Mouse (Mus musculus): ENCODE data around the gene Aicda. TPM values are rescaled to one million over a fixed set of nuclear protein-coding genes. Genes with fewer than 3 reads are reported as not detected.

Gene Aicda
- total RNA-seq, 2 experiments from 2014 or later: not detected

GRCm38 (mm10) chr6:122596608-122597007 lies 43.0 kb downstream of the Aicda start:
- intact Hi-C loops (cut with DNase I): loop anchor here (5.0 kb wide), 1 partner anchor 36 kb away; no protein-coding TSS in a partner anchor
- no peak for DNase-seq (ENCODE audit: low spot score in 2 of 2)

DNA sequence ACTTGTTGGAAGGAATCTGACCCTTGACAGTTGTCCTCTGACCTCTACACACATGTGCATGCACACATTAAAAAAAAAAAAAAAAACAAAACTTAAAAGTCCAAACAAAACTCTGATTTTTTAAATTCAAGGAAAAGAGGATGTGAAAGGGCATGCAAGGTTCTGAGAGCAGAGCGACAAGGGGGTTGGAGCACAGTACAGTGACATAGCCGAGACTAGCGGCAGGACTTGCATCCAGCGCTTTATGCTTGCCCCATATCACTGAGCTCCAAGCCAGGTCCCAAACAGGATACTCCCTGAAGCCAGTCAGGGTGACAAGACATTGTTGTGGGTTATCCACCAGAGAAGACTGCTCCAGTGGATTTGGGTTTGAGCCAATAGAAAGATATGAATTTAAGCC lies 44.4 kb downstream of the Aicda start:
- DNase-seq (ENCODE audit: low spot score in 2 of 2): no peak
- intact Hi-C loops (cut with DNase I): loop anchor here (5.0 kb wide), 1 partner anchor 34 kb away; no protein-coding TSS in a partner anchor

DNA sequence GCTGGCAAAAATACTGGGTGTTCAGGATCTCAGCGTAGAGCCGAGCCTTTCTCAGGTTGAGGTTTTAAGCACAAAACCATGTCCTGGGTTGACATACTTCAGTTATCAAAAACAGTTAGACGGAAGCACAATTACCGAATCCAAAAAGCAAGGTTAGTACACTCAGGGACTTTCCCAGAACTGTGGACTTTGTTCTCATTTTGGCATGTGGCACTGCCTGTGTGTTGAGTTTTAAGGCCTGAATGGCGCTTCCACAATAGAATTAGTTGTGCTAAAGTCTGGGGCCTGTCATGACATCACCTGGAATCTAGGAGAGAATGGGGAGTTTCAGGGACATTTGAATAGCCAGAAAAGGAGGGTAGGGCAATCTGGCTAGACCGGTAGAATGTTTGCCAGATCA lies 44.8 kb downstream of the Aicda start:
- DNase-seq (ENCODE audit: low spot score in 2 of 2): no peak
- intact Hi-C loops (cut with DNase I): loop anchor here (5.0 kb wide), 1 partner anchor 34 kb away; no protein-coding TSS in a partner anchor

DNA sequence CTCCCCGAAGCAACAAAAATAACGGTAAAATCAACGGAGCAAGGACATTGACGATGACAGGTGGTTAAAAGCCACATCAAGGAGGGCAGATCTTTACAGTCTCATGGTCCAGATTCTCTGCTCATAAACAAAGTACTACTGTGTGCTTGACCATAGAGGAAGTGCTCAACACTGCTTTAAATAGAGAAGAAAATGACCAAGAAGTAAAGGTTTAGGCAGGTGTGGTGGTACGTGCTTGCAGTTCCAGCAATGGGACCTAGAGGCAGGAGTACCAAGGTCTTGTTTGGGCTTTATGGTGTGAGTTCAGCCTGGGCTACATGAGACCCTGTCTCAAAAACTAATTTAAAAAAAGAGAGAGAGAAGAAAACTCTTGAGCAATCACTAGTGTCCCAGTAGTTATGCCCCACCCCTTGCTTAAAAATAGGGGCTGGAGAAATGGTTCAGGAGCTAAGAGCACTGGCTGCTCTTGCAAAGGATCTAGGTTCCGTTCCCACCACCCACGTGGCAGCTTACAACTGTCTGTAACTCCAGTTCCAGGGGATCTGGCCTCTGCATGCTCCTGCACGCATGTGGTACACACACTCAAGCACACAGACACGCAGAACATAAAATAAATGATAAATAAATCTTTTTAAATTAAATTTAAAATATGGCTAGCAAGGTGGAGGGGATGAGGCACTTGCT lies 45.6 kb downstream of the Aicda start:
- DNase-seq (ENCODE audit: low spot score in 2 of 2): no peak
- intact Hi-C loops (cut with DNase I): loop anchor here (5.0 kb wide), 1 partner anchor 33 kb away; no protein-coding TSS in a partner anchor

DNA sequence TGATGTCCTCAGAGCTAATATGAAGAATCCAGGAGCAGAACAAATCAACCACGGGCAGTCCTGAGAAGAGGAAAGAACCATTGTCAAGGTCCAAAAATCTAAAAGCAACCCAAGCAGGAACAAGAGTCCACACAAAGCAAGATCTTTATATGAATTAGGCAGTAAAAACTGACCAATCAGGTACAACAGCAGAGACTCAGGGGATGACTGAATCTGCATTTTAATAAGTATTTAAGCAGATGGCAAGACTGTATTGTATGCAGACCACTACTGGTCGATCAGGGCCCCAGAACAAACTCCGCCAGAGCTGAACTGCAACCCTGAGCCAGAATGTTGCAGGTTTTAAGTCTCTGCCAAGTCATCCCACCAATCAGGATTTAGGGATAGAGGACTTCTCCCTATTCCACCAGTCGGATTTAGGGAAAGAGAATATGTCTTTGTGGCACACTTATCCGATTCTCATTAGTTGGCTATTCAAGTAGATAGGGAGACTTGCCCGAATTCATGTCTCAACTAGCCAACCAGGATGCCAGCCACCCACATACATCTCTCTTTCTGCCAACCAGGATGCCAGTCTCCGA lies 46.6 kb downstream of the Aicda start:
- intact Hi-C loops (cut with DNase I): no loop called here
- DNase-seq (ENCODE audit: low spot score in 2 of 2): no peak

- intact Hi-C loops (cut with DNase I): no loop called here
- no peak for DNase-seq (ENCODE audit: low spot score in 2 of 2)
These were observed 47.4 kb downstream of the Aicda start for GRCm38 (mm10) chr6:122601031-122601430.

DNA sequence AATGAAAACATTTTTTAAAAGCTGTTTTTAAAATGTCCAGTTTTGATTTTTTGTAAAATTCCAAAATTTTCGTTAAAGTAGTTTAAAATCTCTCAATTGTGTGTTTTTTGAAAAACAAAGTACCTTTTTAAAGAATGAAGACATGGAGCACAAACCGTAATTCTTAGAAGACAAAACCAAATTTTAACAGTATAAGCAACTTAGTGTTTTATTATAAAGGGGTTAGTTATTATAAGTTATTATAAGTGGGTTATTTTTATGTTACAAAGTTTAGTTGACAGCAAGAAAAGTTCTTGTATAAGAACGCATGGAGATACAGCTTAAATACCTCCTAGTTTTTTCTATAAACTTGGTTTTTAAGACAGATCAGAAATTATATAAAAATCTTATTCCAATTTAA lies 48.0 kb downstream of the Aicda start:
- intact Hi-C loops (cut with DNase I): no loop called here

DNA sequence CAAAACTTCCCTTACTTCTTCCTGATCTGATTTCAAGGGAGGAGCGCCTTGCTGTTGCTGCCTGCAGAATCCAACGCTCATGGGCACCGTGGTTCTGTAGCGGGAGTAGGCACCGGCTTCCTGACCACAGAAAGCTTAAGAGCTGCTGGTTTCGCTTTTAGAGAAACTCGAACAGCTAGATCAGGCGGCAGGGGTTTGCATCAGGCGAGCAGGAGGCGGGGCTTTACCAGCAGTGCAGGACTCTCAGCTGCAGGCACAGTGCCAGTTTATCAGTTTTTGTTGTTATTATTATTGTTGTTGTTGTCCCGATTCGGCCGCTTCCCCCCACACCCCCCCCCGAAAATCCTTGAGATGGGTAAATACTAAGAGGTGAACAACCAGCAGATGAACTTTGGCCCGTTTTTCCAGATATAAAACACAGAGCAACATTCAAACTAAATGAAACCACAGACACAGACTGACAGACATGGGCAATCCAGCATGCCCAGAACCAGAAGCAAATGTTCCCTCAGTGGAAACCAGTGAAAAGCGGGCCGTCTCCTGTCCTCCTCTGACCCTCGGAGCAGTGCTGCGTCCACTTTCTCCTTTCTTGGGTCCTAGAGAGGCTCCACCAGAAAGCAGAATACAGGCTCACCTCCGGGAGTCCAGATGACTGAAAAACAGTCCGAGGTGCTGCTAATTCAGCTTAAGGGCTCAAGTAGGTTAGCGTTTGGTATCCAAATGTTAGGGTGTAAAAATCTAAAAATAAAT lies 48.8 kb downstream of the Aicda start, which contains the start of gene Apobec1:
Apobec1 (minus strand) TSS at position 203 of the 750 bp plus-strand sequence.
- peak; percentile 30 to 32 for DNase-seq (ENCODE audit: low spot score in 2 of 2)
- intact Hi-C loops (cut with DNase I): no loop called here

More for the DNA sequence above, 48.0 kb downstream of the Aicda start:
- no peak for DNase-seq (ENCODE audit: low spot score in 2 of 2)

GRCm38 (mm10) chr6:122602992-122603322 lies 49.4 kb downstream of the Aicda start:
- no peak for DNase-seq (ENCODE audit: low spot score in 2 of 2)
- intact Hi-C loops (cut with DNase I): no loop called here

DNA sequence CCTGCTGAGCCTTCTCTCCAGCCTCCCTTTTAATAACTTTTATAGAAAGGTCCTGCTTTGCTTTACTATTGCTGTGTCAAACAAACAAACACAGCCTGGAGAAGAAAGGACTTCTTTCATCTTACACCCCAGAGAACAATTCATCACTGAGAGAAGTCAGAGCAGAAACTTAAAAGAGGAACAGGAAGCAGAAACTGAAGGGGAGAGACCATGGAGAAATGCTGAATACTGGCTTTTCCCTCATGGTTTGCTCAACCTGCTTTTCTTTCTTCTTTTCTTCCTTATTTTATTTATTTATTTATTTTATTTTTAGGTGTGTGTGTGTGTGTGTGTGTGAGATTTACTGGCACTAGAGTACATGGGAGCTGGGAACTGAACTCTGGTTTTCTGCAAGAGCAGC lies 50.7 kb downstream of the Aicda start:
- no peak for DNase-seq (ENCODE audit: low spot score in 2 of 2)
- intact Hi-C loops (cut with DNase I): no loop called here

GRCm38 (mm10) chr6:122605483-122605882 lies 51.9 kb downstream of the Aicda start:
- DNase-seq (ENCODE audit: low spot score in 2 of 2): no peak

DNA sequence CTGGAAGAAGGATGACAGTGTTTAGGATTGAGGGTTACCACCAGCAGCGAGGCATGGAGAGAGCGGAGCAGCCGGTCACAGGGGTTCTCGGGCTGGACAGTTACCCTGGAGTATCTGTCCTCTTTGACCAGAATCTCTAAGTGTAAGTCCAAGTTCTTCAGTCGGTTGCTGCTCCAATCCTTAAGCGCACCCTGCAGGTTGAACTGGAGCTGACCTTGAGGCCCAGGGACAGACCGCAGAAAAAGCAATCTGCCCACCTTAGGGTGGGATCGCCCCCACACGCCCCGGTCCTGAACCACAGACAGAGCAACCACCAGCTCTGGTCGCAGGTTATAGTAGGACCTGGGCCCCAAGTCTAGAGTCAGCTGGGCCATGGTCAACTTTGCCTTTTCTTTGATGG lies 53.1 kb downstream of the Aicda start:
- no peak for DNase-seq (ENCODE audit: low spot score in 2 of 2)
- intact Hi-C loops (cut with DNase I): no loop called here

More at GRCm38 (mm10) chr6:122605483-122605882, 51.9 kb downstream of the Aicda start:
- intact Hi-C loops (cut with DNase I): no loop called here

DNA sequence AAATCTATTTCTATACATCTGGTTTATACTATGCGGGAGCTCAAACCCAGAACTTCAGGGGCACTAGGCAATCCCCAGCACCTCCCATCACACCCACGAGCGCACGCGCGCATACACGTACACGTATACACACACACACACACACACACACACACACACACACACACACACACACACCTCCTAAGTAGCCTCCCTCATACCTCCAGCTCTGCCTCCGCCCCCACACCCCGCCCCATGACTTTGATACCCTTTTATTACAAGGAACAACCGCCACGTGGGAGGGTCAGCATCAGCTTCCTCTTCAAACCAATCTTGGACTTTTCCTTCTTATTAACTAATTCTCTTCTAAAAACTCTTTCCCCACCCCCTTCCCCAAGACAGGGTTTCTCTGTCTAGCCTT lies 54.1 kb downstream of the Aicda start:
- DNase-seq (ENCODE audit: low spot score in 2 of 2): no peak
- intact Hi-C loops (cut with DNase I): no loop called here

GRCm38 (mm10) chr6:122608434-122609376 lies 55.1 kb downstream of the Aicda start:
- intact Hi-C loops (cut with DNase I): no loop called here
- no peak for DNase-seq (ENCODE audit: low spot score in 2 of 2)

DNA sequence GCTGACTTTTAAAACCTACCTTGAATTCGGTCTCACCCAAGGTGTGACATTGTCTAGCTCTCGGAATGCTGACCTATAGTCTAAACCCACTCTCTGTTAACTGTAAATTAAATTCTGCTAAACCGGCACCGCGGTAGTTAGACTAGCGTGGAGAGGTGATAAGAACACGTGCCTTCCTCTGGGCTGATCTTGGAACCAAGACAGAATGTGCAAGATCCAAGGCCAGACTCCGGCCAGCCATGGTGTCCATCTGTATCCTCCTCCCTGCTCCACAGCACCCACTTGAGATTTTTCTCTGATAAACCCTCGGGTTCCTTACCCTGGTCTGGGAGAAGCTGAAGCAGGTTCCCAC lies 55.8 kb downstream of the Aicda start:
- DNase-seq (ENCODE audit: low spot score in 2 of 2): no peak
- intact Hi-C loops (cut with DNase I): no loop called here

DNA sequence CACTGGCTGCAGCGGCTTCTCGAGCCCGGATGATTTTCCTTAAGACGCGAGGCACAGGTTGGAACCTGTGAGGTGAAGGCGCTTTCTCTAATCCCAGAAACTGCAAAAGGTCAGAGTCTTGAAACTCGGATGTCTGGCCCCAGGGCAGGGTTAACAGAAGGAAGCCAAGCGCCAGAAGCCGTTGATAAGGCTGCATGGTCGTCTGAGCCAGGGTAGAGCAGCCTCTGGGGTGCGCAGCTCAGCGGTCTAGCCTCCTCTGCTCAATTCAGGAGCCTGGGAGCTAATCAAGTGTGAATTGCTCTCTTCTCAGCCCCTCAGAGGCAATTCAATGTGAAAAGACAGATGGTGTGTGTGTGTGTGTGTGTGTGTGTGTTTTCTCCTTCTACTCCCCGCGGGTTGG lies 56.2 kb downstream of the Aicda start, which contains the start of gene Gdf3:
Gdf3 (minus strand) TSS at position 317 of the 400 bp plus-strand sequence.
- intact Hi-C loops (cut with DNase I): no loop called here
- DNase-seq (ENCODE audit: low spot score in 2 of 2): no peak

- intact Hi-C loops (cut with DNase I): no loop called here
These were observed 58.8 kb downstream of the Aicda start for GRCm38 (mm10) chr6:122612426-122612825.

More at GRCm38 (mm10) chr6:122612426-122612825, 58.8 kb downstream of the Aicda start:
- no peak for DNase-seq (ENCODE audit: low spot score in 2 of 2)
